Mouse (Mus musculus) midbrain, embryonic 16.5 days (tissue): ENCODE results near the gene Shank1. TPM values are rescaled to one million over a fixed set of nuclear protein-coding genes. Genes with fewer than 3 reads are reported as not detected.

ENCODE experiments used
- ATAC-seq: fragments of 200-750 bp; cut with Nextera tagmentation; 2 replicates; pipeline ENCODE4 v1.8.0; 2017; ENCODE audit warnings: moderate TSS enrichment
- H3K27ac ChIP-seq: fragments of 300-500 bp; sonication (generic); 2 replicates; pipeline ENCODE4 v1.5.1; 2014; ENCODE audit warnings: mild to moderate bottlenecking, low read length, mixed read lengths
- H3K27me3 ChIP-seq: fragments of 300-500 bp; sonication (generic); 2 replicates; pipeline ENCODE4 v1.6.1; 2014; ENCODE audit warnings: low read depth, low read length, mixed read lengths; ENCODE audit not compliant: control insufficient read depth, insufficient read depth
- H3K36me3 ChIP-seq: fragments of 300-500 bp; sonication (generic); 2 replicates; pipeline ENCODE4 v1.6.1; 2014; ENCODE audit warnings: mild to moderate bottlenecking, low read length, moderate library complexity, mixed read lengths; ENCODE audit not compliant: control insufficient read depth, insufficient read depth
- H3K4me1 ChIP-seq: fragments of 300-500 bp; sonication (generic); 2 replicates; pipeline ENCODE4 v1.6.1; 2014; ENCODE audit warnings: mild to moderate bottlenecking, low read length, mixed read lengths; ENCODE audit not compliant: control insufficient read depth, insufficient read depth
- H3K4me2 ChIP-seq: fragments of 300-500 bp; sonication (generic); 2 replicates; pipeline ENCODE4 v1.6.1; 2014; ENCODE audit warnings: mild to moderate bottlenecking, low read length, mixed read lengths
- H3K4me3 ChIP-seq: fragments of 300-500 bp; sonication (generic); 2 replicates; pipeline ENCODE4 v1.5.1; 2014; ENCODE audit warnings: low read depth, mild to moderate bottlenecking, low read length, moderate library complexity, mixed read lengths
- H3K9ac ChIP-seq: fragments of 300-500 bp; sonication (generic); 2 replicates; pipeline ENCODE4 v1.6.1; 2014; ENCODE audit warnings: low read depth, low read length, mixed read lengths
- H3K9me3 ChIP-seq: fragments of 300-500 bp; sonication (generic); replicated peaks from 2 replicates; pipeline ENCODE4 v1.6.1; 2014; ENCODE audit warnings: mild to moderate bottlenecking, low read length, mixed read lengths; ENCODE audit not compliant: control insufficient read depth, poor library complexity, severe bottlenecking
- WGBS: fragments of 180-500 bp; shearing (Covaris S2); extraction: QIAGEN DNeasy Blood & Tissue Kit; methylation state at CpG from one replicate; pipeline ENCODE4 v1.1.7; 2014; 5-methylcytosine and 5-hydroxymethylcytosine counted together
- polyA plus RNA-seq: library from polyadenylated mRNA; unstranded; fragments of >200 nt; fragmentation: Nextera tagmentation; extraction: Ambion mirVana; gene quantifications from 2 replicates; pipeline ENCODE4 v1.2.1, GENCODE M21; 2015

Shank1 gene
- polyA plus RNA-seq, 1 experiment from 2014 or later: 35.6 TPM

- H3K4me2 ChIP-seq: no peak overlapping the region
- no peak overlapping the region for H3K9ac ChIP-seq
- H3K4me1 ChIP-seq: no peaks in the 10 kb centered on the region
- H3K36me3 ChIP-seq: no peaks in the 10 kb centered on the region
- no peaks in the 10 kb centered on the region for H3K27me3 ChIP-seq
- no peak overlapping the region for H3K27ac ChIP-seq
- WGBS: 43% methylated on average over 11 of the region's 11 CpGs
- no peak overlapping the region for H3K4me3 ChIP-seq
- H3K9me3 ChIP-seq: no peaks in the 10 kb centered on the region
- ATAC-seq: no peak
These were observed 36.0 kb upstream of the Shank1 start for GRCm38 (mm10) chr7:44274096-44274495.

GRCm38 (mm10) chr7:44275546-44275945 is 34.5 kb upstream of the Shank1 start:
- Histone ChIP-seq H3K4me2 (no peak overlapping the region), H3K36me3 (no peaks in the 10 kb centered on the region), H3K4me3 (no peak overlapping the region), H3K27me3 (no peaks in the 10 kb centered on the region), H3K9ac (no peak overlapping the region), H3K4me1 (no peaks in the 10 kb centered on the region), H3K27ac (no peak overlapping the region), H3K9me3 (no peaks in the 10 kb centered on the region)
- 82% methylated on average over 3 of the region's 3 CpGs for WGBS
- ATAC-seq: no peak

GRCm38 (mm10) chr7:44276461-44277249 is 33.4 kb upstream of the Shank1 start:
- no peaks in the 10 kb centered on the region for H3K27me3 ChIP-seq
- no peak overlapping the region for H3K4me3 ChIP-seq
- H3K9me3 ChIP-seq: no peaks in the 10 kb centered on the region
- no peak overlapping the region for H3K4me2 ChIP-seq
- WGBS: 80% methylated on average over 8 of the region's 10 CpGs
- no peak overlapping the region for H3K27ac ChIP-seq
- no peak overlapping the region for H3K9ac ChIP-seq
- H3K4me1 ChIP-seq: peaks cover 5% of the 10 kb centered on the region; the same call in 1 of the 2 replicates
- no peaks in the 10 kb centered on the region for H3K36me3 ChIP-seq
- ATAC-seq: no peak

- no peak for ATAC-seq
- H3K4me2 ChIP-seq: no peak overlapping the region
- no peak overlapping the region for H3K4me3 ChIP-seq
- no peak overlapping the region for H3K27ac ChIP-seq
- peaks cover 5% of the 10 kb centered on the region; the same call in 1 of the 2 replicates for H3K4me1 ChIP-seq
- H3K9me3 ChIP-seq: no peaks in the 10 kb centered on the region
- no peak overlapping the region for H3K9ac ChIP-seq
- WGBS: 44% methylated on average over 2 of the region's 2 CpGs
- no peaks in the 10 kb centered on the region for H3K36me3 ChIP-seq
- no peaks in the 10 kb centered on the region for H3K27me3 ChIP-seq
These were observed 32.8 kb upstream of the Shank1 start for GRCm38 (mm10) chr7:44277250-44277622.

DNA sequence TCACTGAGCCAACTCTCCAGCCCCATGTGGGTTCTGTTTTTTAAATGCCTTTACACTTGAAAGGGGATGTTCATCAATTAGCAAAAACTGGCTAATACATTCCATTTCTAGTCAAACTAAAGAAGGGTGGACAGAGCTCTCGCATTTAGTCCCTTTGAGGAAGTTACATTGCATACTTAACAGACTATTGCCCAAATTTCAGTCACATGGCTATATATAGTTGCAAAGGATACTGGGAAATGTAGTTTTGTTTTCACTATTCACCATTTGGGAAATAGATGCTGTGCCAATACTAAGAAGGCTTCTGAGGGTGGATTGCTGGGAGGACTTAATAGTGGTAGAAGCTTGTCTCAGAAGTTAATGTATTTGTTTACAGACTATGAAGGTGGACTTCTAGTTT is 29.1 kb upstream of the Shank1 start:
- 62% methylated on average over 1 of the region's 1 CpGs for WGBS
- Histone ChIP-seq H3K4me3 (no peak overlapping the region), H3K4me1 (peaks cover 5% of the 10 kb centered on the region; the same call in 1 of the 2 replicates), H3K36me3 (no peaks in the 10 kb centered on the region), H3K9me3 (no peaks in the 10 kb centered on the region), H3K27ac (no peak overlapping the region), H3K4me2 (no peak overlapping the region), H3K9ac (no peak overlapping the region), H3K27me3 (no peaks in the 10 kb centered on the region)
- peak; percentile 41 for ATAC-seq

DNA sequence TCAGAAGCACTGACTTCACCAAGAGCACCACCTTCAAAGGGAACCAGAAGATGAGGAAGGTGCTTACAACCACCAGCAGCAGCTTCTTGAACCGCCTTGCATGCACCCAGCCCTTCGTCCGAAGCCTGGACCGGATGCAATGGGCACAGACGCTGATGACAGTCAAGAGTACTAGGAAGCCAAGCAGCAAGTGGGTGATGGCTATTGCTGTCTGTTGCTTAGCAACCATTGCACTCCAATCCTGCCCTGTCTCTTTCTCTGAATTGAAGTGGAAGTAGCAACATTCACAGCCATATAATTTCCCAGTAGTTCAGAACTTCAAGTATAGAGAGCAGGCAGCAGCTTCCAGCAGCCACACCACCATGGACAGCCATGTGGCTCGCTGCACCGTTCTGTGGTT is 28.5 kb upstream of the Shank1 start:
- Histone ChIP-seq H3K9ac (no peak overlapping the region), H3K4me3 (no peak overlapping the region), H3K4me2 (no peak overlapping the region), H3K4me1 (peaks cover 5% of the 10 kb centered on the region; the same call in 1 of the 2 replicates), H3K27me3 (no peaks in the 10 kb centered on the region), H3K36me3 (no peaks in the 10 kb centered on the region), H3K9me3 (no peaks in the 10 kb centered on the region), H3K27ac (peak overlapping the region; percentile 50)
- ATAC-seq: peak; percentile 71
- WGBS: 71% methylated on average over 7 of the region's 7 CpGs

DNA sequence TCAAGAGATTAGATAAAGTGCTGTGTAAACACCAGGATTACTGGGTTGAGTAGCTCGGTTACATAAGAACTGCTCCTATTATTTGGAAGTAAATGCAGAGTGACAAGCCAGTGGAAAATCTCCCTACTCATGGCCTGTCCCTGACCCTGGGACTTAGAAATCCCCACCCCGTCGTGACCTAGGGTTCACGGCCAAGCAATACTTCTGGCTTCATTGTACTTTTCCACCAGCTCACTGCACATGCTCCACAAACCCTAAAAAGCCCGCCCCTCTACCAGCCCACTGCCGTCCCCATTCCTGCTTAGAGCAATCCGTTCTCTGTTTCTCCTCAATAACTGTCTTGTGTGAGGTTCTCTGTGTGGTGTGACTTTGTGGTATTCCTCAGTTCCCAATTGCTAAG is 22.3 kb upstream of the Shank1 start:
- Histone ChIP-seq H3K9me3 (no peaks in the 10 kb centered on the region), H3K36me3 (no peaks in the 10 kb centered on the region), H3K9ac (no peak overlapping the region), H3K4me1 (no peaks in the 10 kb centered on the region), H3K27me3 (no peaks in the 10 kb centered on the region), H3K4me3 (no peak overlapping the region), H3K4me2 (no peak overlapping the region), H3K27ac (no peak overlapping the region)
- ATAC-seq: no peak
- WGBS: 53% methylated on average over 7 of the region's 7 CpGs

DNA sequence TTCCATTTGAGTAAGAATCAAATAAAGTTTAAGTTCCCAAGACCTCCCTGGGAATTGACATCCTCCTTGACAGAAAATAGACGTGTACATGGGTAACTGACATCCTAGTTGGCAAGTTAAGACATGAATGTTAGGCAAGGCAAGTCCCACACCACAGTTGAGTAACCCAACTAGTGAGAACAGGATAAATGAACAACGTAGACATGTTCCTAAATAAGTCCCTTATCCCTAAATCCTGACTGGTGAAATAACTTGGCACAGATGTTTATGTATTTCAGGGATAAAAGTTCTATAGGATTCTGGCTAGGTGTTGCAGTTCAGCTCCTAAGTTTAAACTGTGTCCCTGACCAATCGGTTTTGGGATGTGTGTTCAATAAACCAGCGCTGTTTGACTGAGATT is 19.1 kb upstream of the Shank1 start:
- H3K9me3 ChIP-seq: no peaks in the 10 kb centered on the region
- H3K4me1 ChIP-seq: no peaks in the 10 kb centered on the region
- no peaks in the 10 kb centered on the region for H3K36me3 ChIP-seq
- H3K27me3 ChIP-seq: no peaks in the 10 kb centered on the region
- H3K9ac ChIP-seq: no peak overlapping the region
- no peak overlapping the region for H3K27ac ChIP-seq
- no peak overlapping the region for H3K4me3 ChIP-seq
- 82% methylated on average over 4 of the region's 4 CpGs for WGBS
- no peak overlapping the region for H3K4me2 ChIP-seq
- no peak for ATAC-seq

DNA sequence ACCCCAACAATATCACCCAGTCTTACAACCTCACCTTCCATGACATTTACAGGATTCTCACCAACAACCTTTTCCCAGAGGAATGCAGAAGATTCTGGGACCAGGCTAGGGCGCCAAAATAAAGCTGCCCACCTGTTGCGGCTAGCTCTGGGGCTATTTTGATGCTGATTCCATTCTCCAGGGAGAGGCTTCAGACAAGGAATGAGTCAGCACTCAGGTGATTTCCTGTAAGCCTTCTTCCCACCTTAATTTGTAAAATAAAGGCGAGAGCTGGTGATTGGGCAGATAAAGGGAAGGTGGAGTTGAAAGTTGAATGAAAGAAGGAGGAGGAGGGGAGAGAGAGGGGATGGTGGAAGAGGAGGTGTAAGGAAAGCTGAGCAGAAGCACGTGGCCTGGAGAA is 18.6 kb upstream of the Shank1 start:
- no peak overlapping the region for H3K9ac ChIP-seq
- no peak overlapping the region for H3K4me2 ChIP-seq
- no peaks in the 10 kb centered on the region for H3K36me3 ChIP-seq
- ATAC-seq: no peak
- WGBS: 53% methylated on average over 4 of the region's 4 CpGs
- H3K27ac ChIP-seq: no peak overlapping the region
- no peaks in the 10 kb centered on the region for H3K27me3 ChIP-seq
- no peak overlapping the region for H3K4me3 ChIP-seq
- H3K4me1 ChIP-seq: no peaks in the 10 kb centered on the region
- no peaks in the 10 kb centered on the region for H3K9me3 ChIP-seq
